Comparison of ENCODE assay signal across 24 mouse cellular contexts in the genomic region with DNA sequence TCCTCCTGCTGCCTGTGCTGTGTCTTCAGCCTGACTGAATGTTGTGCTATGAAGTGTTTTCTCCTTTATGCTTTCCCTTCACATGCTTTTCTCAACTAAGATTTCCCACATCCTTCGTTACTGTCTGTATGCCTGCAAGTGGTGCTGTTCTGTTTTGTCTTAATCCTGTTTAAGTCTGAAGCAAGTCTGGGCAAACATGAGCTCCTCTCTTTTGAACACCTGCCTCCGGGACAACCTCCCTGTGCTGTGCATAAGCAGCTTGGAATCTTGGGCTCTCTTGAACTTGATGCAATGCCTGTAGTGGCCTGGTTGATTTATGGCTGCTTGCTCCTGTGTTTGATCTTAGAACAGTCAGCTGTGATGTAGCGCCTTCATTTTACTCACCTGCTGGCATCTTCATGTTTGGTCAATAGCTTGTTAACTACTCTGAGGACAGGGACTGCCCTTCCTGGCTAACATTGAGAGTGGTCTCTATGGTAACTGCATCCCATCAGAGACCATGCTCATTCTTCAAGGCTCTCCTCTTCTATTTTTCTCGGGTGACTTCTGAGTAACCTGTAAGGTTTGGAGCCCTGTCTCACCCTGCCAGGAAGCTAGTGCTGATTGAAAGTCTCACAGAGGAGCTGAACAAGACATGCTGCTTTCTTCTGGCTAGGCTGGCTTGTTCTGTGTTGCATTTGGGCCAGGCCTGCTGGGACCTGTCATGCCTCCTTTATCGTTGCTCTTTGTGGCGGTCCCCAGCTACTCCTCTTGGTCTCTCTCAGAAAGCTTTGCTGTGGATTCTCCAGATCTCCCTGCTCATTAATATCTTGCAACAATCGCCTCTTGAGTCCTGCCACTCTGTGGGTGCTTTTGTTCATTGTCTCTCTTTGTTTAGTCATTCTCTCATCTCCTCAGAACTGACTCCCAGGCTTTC.
DNase-seq lines count a peak whose midpoint lies in the region; ATAC-seq and TF ChIP-seq lines count a peak whose summit lies in the region.
"Had no signal": no experiment of that assay in that cellular context is flagged by ENCODE, and none has a peak within 500 bp of the region (broad histone marks: within the 10 kb centered on the region; RNA-seq: fewer than 3 reads in every experiment).

No protein-coding gene starts in this region.

- no peak overlapping the region for H3K9ac ChIP-seq in forebrain, embryonic 13.5 days
- H3K9ac ChIP-seq in forebrain, embryonic 16.5 days (replicated peaks; ENCODE audit: low read depth, low read length) = no peak overlapping the region
- H3K9ac ChIP-seq in limb, embryonic 14.5 days (ENCODE audit: low read depth, low read length, severe bottlenecking) = no peak overlapping the region
- H3K9ac ChIP-seq in stomach, embryonic 16.5 days (ENCODE audit: low read length) = no peak overlapping the region
- H3K9ac ChIP-seq: limb, embryonic 13.5 days; liver, postnatal 0 days; neural tube, embryonic 15.5 days had no signal

- no peaks in the 10 kb centered on the region for H3K36me3 ChIP-seq in forebrain, embryonic 13.5 days (ENCODE audit: poor library complexity, severe bottlenecking)
- no peaks in the 10 kb centered on the region for H3K36me3 ChIP-seq in forebrain, embryonic 16.5 days (ENCODE audit: control insufficient read depth, insufficient read depth)
- H3K36me3 ChIP-seq in limb, embryonic 14.5 days (ENCODE audit: control insufficient read depth, insufficient read depth, low read length) = no peaks in the 10 kb centered on the region
- H3K36me3 ChIP-seq in limb, embryonic 10.5 days = no peaks in the 10 kb centered on the region
- H3K36me3 ChIP-seq in stomach, embryonic 16.5 days (ENCODE audit: control insufficient read depth, insufficient read depth, low read length) = no peaks in the 10 kb centered on the region
- H3K36me3 ChIP-seq: limb, embryonic 13.5 days; neural tube, embryonic 15.5 days had no signal

- H3K4me3 ChIP-seq in forebrain, embryonic 13.5 days = no peak overlapping the region
- H3K4me3 ChIP-seq in forebrain, embryonic 16.5 days (replicated peaks; ENCODE audit: low read length) = no peak overlapping the region
- H3K4me3 ChIP-seq in limb, embryonic 14.5 days (replicated peaks; ENCODE audit: low read length) = no peak overlapping the region
- no peak overlapping the region for H3K4me3 ChIP-seq in limb, embryonic 10.5 days
- no peak overlapping the region for H3K4me3 ChIP-seq in stomach, embryonic 16.5 days (replicated peaks; ENCODE audit: low read length)
- H3K4me3 ChIP-seq: limb, embryonic 13.5 days; neural tube, embryonic 15.5 days had no signal

- no peak for TF ChIP-seq POLR2A in limb, embryonic 14.5 days (IDR thresholded peaks at IDR 0.05; ENCODE audit: borderline replicate concordance, extremely low read depth, insufficient read depth, insufficient read length)

- H3K27ac ChIP-seq in forebrain, embryonic 13.5 days = no peak overlapping the region
- H3K27ac ChIP-seq in forebrain, embryonic 16.5 days (ENCODE audit: low read length) = no peak overlapping the region
- no peak overlapping the region for H3K27ac ChIP-seq in limb, embryonic 14.5 days (replicated peaks; ENCODE audit: low read depth, low read length)
- H3K27ac ChIP-seq in limb, embryonic 10.5 days = no peak overlapping the region
- peak overlapping the region; percentile 72 for H3K27ac ChIP-seq in stomach, embryonic 16.5 days (ENCODE audit: low read length)
- H3K27ac ChIP-seq: limb, embryonic 13.5 days; neural tube, embryonic 15.5 days had no signal

- peak; percentile 45; the same call in 1 of the 2 replicates for ATAC-seq in forebrain, embryonic 13.5 days
- no peak for ATAC-seq in forebrain, embryonic 16.5 days
- no peak for ATAC-seq in limb, embryonic 14.5 days (ENCODE audit: low FRiP score, low read depth)
- ATAC-seq in stomach, embryonic 16.5 days (ENCODE audit: insufficient read depth, low FRiP score) = peak; percentile 47; the same call in 1 of the 2 replicates
- ATAC-seq: inflammation-experienced regulatory T-cells, adult 6 months; liver, postnatal 0 days had no signal

- H3K4me2 ChIP-seq in forebrain, embryonic 13.5 days = no peak overlapping the region
- no peak overlapping the region for H3K4me2 ChIP-seq in forebrain, embryonic 16.5 days (ENCODE audit: low read length)
- H3K4me2 ChIP-seq in limb, embryonic 14.5 days (replicated peaks; ENCODE audit: low read depth, low read length, severe bottlenecking) = no peak overlapping the region
- H3K4me2 ChIP-seq in stomach, embryonic 16.5 days (ENCODE audit: low read depth, low read length) = no peak overlapping the region
- H3K4me2 ChIP-seq: heart, embryonic 11.5 days; limb, embryonic 13.5 days; neural tube, embryonic 15.5 days had no signal

- no peaks in the 10 kb centered on the region for H3K4me1 ChIP-seq in forebrain, embryonic 13.5 days
- no peaks in the 10 kb centered on the region for H3K4me1 ChIP-seq in forebrain, embryonic 16.5 days (replicated peaks; ENCODE audit: control insufficient read depth, insufficient read depth, low read length)
- H3K4me1 ChIP-seq in limb, embryonic 14.5 days (ENCODE audit: control insufficient read depth, insufficient read depth, low read length) = no peaks in the 10 kb centered on the region
- no peaks in the 10 kb centered on the region for H3K4me1 ChIP-seq in limb, embryonic 10.5 days
- H3K4me1 ChIP-seq in stomach, embryonic 16.5 days (ENCODE audit: control insufficient read depth, insufficient read depth, low read length) = no peaks in the 10 kb centered on the region
- H3K4me1 ChIP-seq: limb, embryonic 13.5 days; neural tube, embryonic 15.5 days had no signal

- H3K9me3 ChIP-seq in forebrain, embryonic 13.5 days (replicated peaks) = no peaks in the 10 kb centered on the region
- H3K9me3 ChIP-seq in forebrain, embryonic 16.5 days (ENCODE audit: control insufficient read depth, low read length) = no peaks in the 10 kb centered on the region
- H3K9me3 ChIP-seq in limb, embryonic 14.5 days (ENCODE audit: control insufficient read depth, low read length) = no peaks in the 10 kb centered on the region
- H3K9me3 ChIP-seq in limb, embryonic 10.5 days (replicated peaks) = no peaks in the 10 kb centered on the region
- no peaks in the 10 kb centered on the region for H3K9me3 ChIP-seq in stomach, embryonic 16.5 days (replicated peaks; ENCODE audit: control insufficient read depth, low read length)
- H3K9me3 ChIP-seq: limb, embryonic 13.5 days; neural tube, embryonic 15.5 days had no signal

- no peaks in the 10 kb centered on the region for H3K27me3 ChIP-seq in forebrain, embryonic 13.5 days
- H3K27me3 ChIP-seq in forebrain, embryonic 16.5 days (replicated peaks; ENCODE audit: control insufficient read depth, insufficient read depth, low read length) = no peaks in the 10 kb centered on the region
- H3K27me3 ChIP-seq in limb, embryonic 14.5 days (ENCODE audit: control insufficient read depth, insufficient read depth, low read length) = no peaks in the 10 kb centered on the region
- H3K27me3 ChIP-seq in limb, embryonic 10.5 days (ENCODE audit: low read depth, poor library complexity, severe bottlenecking) = no peaks in the 10 kb centered on the region
- no peaks in the 10 kb centered on the region for H3K27me3 ChIP-seq in stomach, embryonic 16.5 days (ENCODE audit: control insufficient read depth, insufficient read depth, low read length)
- H3K27me3 ChIP-seq: limb, embryonic 13.5 days; neural tube, embryonic 15.5 days had no signal

- DNase-seq in limb, embryonic 14.5 days (ENCODE audit: low spot score) = peak; percentile 5
- no peak for DNase-seq in limb, embryonic 10.5 days (ENCODE audit: low spot score)
- peak; percentile 1 for DNase-seq in forelimb bud, embryonic 11.5 days (ENCODE audit: low read depth, low spot score)
- no peak for DNase-seq in thymus, postnatal 25 days
- DNase-seq in ovary, postnatal 14 days (ENCODE audit: low spot score) = no peak
- DNase-seq: B cell, adult 2 months; cerebellum, adult 2 months; embryo, embryonic 11 days; gastrocnemius, postnatal 14 days; heart, postnatal 36 days; kidney, adult 9 months; kidney, postnatal 4 days; liver, postnatal 0 days; lung, postnatal 36 days; right cerebral cortex, adult 18-20 months; spleen, adult 18-20 months; thymus, postnatal 4 days had no signal

- 63% methylated on average over 7 of the region's 7 CpGs for WGBS in forebrain, embryonic 13.5 days
- 65% methylated on average over 7 of the region's 7 CpGs for whole genome bisulfite sequencing in forebrain, embryonic 16.5 days
- WGBS in limb, embryonic 14.5 days = 69% methylated on average over 7 of the region's 7 CpGs
- 75% methylated on average over 7 of the region's 7 CpGs for WGBS in limb, embryonic 10.5 days
- 61% methylated on average over 7 of the region's 7 CpGs for WGBS in stomach, embryonic 16.5 days

Comparison
In these comparisons a context has a peak if more than half of its experiments do, and no peak if none do; other contexts are left out.
1. ATAC-seq: peak in forebrain, embryonic 13.5 days (single experiment) and stomach, embryonic 16.5 days (single experiment); none in forebrain, embryonic 16.5 days (single experiment) and limb, embryonic 14.5 days (single experiment).
2. DNase-seq: peak in limb, embryonic 14.5 days (single experiment) and forelimb bud, embryonic 11.5 days (single experiment); none in limb, embryonic 10.5 days (single experiment), thymus, postnatal 25 days (single experiment) and ovary, postnatal 14 days (single experiment).